Mouse (Mus musculus) intestine, embryonic 14.5 days (tissue): Measurements from ENCODE around the gene Gabarapl2. TPM values are rescaled to one million over a fixed set of nuclear protein-coding genes. Genes with fewer than 3 reads are reported as not detected.

Experiments
- ATAC-seq: fragments of 200-750 bp; cut with Nextera tagmentation; replicated peaks from 2 replicates; pipeline ENCODE4 v1.8.0; 2017; ENCODE audit warnings: low read depth, moderate number of reproducible peaks, moderate TSS enrichment, moderate library complexity; ENCODE audit not compliant: low FRiP score, low TSS enrichment
- DNase-seq: peaks from one replicate; pipeline ENCODE4 v3.0.0-alpha.2; 2018; ENCODE audit warnings: low spot score
- H3K27ac ChIP-seq: fragments of 300-500 bp; sonication (generic); 2 replicates; pipeline ENCODE4 v1.5.1; 2014; ENCODE audit warnings: low read depth, mild to moderate bottlenecking, control low read depth
- H3K27me3 ChIP-seq: fragments of 300-500 bp; sonication (generic); replicated peaks from 2 replicates; pipeline ENCODE4 v1.6.1; 2014; ENCODE audit warnings: low read length, control low read depth; ENCODE audit not compliant: control insufficient read depth, insufficient read depth
- H3K36me3 ChIP-seq: fragments of 300-500 bp; sonication (generic); 2 replicates; pipeline ENCODE4 v1.6.1; 2014; ENCODE audit warnings: low read length, control low read depth; ENCODE audit not compliant: control insufficient read depth, insufficient read depth
- H3K4me1 ChIP-seq: fragments of 300-500 bp; sonication (generic); replicated peaks from 2 replicates; pipeline ENCODE4 v1.6.1; 2014; ENCODE audit warnings: low read length, control low read depth, mixed read lengths; ENCODE audit not compliant: control insufficient read depth, insufficient read depth
- H3K4me2 ChIP-seq: fragments of 300-500 bp; sonication (generic); 2 replicates; pipeline ENCODE4 v1.6.1; 2014; ENCODE audit warnings: low read length
- H3K4me3 ChIP-seq: fragments of 300-500 bp; sonication (generic); 2 replicates; pipeline ENCODE4 v1.5.1; 2014; ENCODE audit warnings: low read depth, low read length, control low read depth, mixed read lengths
- H3K9ac ChIP-seq: fragments of 300-500 bp; sonication (generic); 2 replicates; pipeline ENCODE4 v1.6.1; 2014; ENCODE audit warnings: mild to moderate bottlenecking, low read length
- H3K9me3 ChIP-seq: fragments of 300-500 bp; sonication (generic); 2 replicates; pipeline ENCODE4 v1.6.1; 2016; ENCODE audit warnings: low read length, control low read depth; ENCODE audit not compliant: control insufficient read depth
- WGBS: fragments of 180-500 bp; shearing (Covaris S2); extraction: QIAGEN DNeasy Blood & Tissue Kit; methylation state at CpG from one replicate; pipeline ENCODE4 v1.1.7; 2014; 5-methylcytosine and 5-hydroxymethylcytosine counted together
- polyA plus RNA-seq: library from polyadenylated mRNA; unstranded; fragments of >200 nt; fragmentation: Nextera tagmentation; extraction: Ambion mirVana; gene quantifications from 2 replicates; pipeline ENCODE4 v1.2.1, GENCODE M21; 2014

Gene Gabarapl2
- polyA plus RNA-seq, 1 experiment from 2014 or later, result 182 TPM

DNA sequence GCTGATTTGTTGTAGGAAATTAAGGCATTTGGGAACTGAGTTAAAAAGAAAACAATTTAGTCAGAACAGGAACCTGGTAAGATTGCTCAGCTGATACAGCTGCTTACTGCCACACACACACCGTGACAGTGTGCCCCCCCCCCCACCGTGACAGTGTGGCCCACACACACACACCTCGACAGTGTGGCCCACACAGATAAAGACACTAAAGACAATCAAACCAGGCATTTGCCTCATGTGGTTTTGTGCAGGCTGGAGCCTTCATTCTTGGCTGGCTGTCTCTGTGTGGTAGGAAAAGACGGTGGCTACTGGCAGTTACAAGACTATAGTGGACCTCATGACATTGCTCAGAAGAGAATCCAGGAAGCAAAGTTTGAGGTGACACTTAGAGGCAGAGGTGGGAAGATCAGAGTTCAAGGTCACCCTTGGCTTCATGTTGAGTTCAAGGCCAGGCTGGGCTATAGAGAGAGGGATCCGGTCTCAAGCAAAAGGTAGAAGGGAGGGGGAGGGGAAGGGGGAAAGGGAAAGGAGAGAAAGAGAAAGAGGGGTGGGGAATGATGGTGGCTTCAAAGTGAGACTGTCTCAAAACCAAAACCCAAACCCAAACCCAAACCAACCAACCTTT lies 26.9 kb downstream of the Gabarapl2 start:
- Histone ChIP-seq H3K27me3 (no peaks in the 10 kb centered on the region), H3K4me1 (no peaks in the 10 kb centered on the region), H3K4me2 (no peak overlapping the region), H3K27ac (no peak overlapping the region), H3K36me3 (peaks cover 12% of the 10 kb centered on the region; the same call in 1 of the 2 replicates), H3K9ac (no peak overlapping the region), H3K4me3 (no peak overlapping the region), H3K9me3 (no peaks in the 10 kb centered on the region)
- no peak for DNase-seq
- no peak for ATAC-seq
- WGBS, result 91% methylated on average over 5 of the region's 5 CpGs

DNA sequence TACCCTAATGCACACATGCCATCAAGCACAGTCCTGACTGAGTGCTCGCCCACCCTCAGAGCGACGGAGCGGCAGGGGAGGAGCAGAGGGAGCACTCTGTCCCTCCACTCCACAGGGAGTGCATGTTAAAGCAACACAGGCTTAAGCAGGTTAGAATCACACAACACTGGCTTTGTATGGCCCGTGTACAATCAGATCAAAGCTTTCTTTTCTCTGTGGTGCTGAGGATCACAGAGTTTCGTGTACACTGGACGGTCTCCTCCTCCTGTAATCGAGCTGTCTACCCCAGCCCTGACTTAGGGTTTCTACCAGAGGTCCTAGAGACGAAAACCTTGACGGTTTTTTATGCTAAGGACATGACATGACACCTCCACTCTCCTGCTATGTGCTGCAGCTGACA lies 28.0 kb downstream of the Gabarapl2 start:
- Histone ChIP-seq H3K4me3 (no peak overlapping the region), H3K36me3 (peaks cover 12% of the 10 kb centered on the region; the same call in 1 of the 2 replicates), H3K4me2 (no peak overlapping the region), H3K4me1 (no peaks in the 10 kb centered on the region), H3K9ac (no peak overlapping the region), H3K9me3 (no peaks in the 10 kb centered on the region), H3K27me3 (no peaks in the 10 kb centered on the region), H3K27ac (no peak overlapping the region)
- ATAC-seq, result no peak
- 85% methylated on average over 10 of the region's 10 CpGs for WGBS
- no peak for DNase-seq

DNA sequence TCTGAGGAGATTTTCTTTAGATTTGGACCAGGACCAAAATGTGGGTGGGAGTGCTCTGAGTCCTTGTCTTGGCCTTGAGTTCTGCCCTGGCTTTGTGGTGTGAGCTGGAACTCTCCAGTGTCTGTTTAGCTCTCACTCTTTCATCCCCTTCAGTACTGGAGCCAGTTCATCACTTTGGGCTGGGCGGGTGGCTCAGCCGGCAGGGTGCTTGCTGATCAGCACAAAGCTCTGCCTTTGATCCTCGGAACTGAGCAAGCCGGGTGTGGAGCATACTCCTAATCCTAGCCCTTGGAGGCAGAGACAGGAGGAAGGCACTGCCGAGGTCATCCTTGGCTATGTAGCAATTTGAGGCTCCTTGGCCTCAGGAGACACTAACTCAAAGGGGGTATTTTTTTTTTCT lies 28.5 kb downstream of the Gabarapl2 start:
- H3K27me3 ChIP-seq, result no peaks in the 10 kb centered on the region
- DNase-seq (no peak), ATAC-seq (no peak)
- no peak overlapping the region for H3K4me3 ChIP-seq
- H3K9me3 ChIP-seq, result no peaks in the 10 kb centered on the region
- no peak overlapping the region for H3K9ac ChIP-seq
- H3K27ac ChIP-seq, result no peak overlapping the region
- H3K36me3 ChIP-seq, result peaks cover 12% of the 10 kb centered on the region; the same call in 1 of the 2 replicates
- 54% methylated on average over 5 of the region's 5 CpGs for WGBS
- no peak overlapping the region for H3K4me2 ChIP-seq
- H3K4me1 ChIP-seq, result no peaks in the 10 kb centered on the region

DNA sequence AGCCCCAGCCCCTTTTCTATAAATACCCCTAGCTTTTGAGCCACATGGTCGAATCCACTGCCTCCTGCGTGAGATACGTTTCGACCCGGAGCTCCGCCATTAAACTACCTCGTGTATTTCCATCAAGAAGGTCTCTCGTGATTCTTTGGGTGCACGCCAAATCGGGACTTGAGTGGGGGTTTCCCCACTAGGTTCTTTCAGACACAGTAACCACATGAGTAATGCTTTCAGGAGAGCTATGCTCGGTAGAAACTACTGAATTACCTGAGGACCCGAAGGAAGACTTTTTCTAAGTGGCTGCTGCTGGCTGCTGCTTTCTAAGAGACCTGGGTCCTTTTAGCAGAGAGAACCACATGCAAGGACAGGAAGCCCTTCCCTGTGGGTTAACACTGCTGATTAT lies 33.6 kb downstream of the Gabarapl2 start:
- Histone ChIP-seq H3K4me1 (no peaks in the 10 kb centered on the region), H3K27ac (no peak overlapping the region), H3K36me3 (peaks cover 32% of the 10 kb centered on the region), H3K27me3 (no peaks in the 10 kb centered on the region), H3K9ac (no peak overlapping the region), H3K9me3 (0 out of 2 replicates have a peak, but pooled peaks cover 3% of the 10 kb centered on the region), H3K4me2 (no peak overlapping the region), H3K4me3 (no peak overlapping the region)
- WGBS, result 95% methylated on average over 12 of the region's 12 CpGs
- ATAC-seq, result no peak
- no peak for DNase-seq

DNA sequence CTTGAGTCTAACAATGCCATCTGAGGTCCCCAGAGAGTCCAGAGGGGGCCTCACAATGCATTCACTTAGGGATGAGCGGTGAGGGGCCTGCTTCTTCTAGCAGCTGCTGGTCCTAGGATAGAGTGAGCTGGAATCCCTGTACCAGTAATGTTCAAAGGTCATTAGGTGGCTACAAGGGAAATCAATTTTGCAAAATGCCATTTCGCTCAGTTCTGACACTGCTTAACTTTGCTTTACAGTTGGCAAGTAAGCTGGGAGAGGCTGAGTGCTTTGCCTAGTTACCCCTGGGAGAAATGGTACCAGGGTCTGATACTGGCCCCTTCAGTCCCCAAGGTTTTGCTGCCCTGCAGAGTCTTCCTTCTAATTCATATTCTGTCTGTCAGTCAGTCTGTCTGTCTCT lies 35.2 kb downstream of the Gabarapl2 start:
- Histone ChIP-seq H3K36me3 (peaks cover 39% of the 10 kb centered on the region), H3K27ac (no peak overlapping the region), H3K9ac (no peak overlapping the region), H3K4me2 (no peak overlapping the region), H3K27me3 (no peaks in the 10 kb centered on the region), H3K4me3 (no peak overlapping the region), H3K4me1 (no peaks in the 10 kb centered on the region), H3K9me3 (0 out of 2 replicates have a peak, but pooled peaks cover 3% of the 10 kb centered on the region)
- DNase-seq, result no peak
- 95% methylated on average over 2 of the region's 2 CpGs for whole genome bisulfite sequencing
- ATAC-seq, result no peak

DNA sequence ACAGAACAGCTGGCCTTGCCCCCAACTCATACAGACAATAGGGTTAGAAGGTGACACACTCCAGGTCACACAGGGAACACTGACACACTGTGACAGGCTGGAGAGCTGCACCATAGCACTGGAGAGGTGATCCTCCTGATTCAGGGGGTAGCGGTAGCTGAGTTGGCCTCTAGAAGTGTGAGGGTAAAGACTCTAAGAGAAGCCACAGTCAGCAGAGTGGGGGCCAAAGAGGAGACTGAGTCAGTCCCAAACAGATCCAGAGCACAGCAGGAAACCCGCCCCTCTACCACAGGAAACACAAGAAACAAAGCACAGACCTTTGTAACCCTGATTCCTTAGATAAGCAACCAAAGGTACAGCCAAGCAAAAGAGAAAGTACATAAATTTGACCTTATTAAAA lies 35.8 kb downstream of the Gabarapl2 start:
- 0 out of 2 replicates have a peak, but pooled peaks cover 3% of the 10 kb centered on the region for H3K9me3 ChIP-seq
- 87% methylated on average over 2 of the region's 2 CpGs for WGBS
- H3K4me3 ChIP-seq, result no peak overlapping the region
- DNase-seq (no peak), ATAC-seq (no peak)
- no peak overlapping the region for H3K27ac ChIP-seq
- H3K9ac ChIP-seq, result no peak overlapping the region
- no peaks in the 10 kb centered on the region for H3K27me3 ChIP-seq
- no peaks in the 10 kb centered on the region for H3K4me1 ChIP-seq
- H3K4me2 ChIP-seq, result no peak overlapping the region
- peaks cover 39% of the 10 kb centered on the region for H3K36me3 ChIP-seq

DNA sequence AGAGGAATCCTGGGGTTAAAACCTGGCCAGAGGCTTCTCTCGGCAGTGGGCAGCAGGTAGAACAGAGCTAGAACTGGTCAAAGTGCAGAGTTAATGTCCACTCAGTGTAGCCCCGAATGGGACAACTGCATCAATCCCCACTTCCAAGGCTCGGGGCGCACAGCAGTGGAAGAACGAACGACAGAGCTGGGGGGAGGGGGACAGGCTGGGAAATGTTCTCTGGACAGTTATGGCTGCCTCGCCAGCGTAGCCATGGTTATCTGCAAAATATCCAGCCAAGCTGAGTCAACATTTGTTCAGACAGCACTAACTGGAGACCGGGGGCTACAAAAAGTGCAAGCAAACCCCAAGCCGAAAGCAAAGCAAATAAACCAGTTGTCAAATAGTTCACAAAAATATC lies 37.6 kb downstream of the Gabarapl2 start:
- DNase-seq, result no peak
- H3K36me3 ChIP-seq, result peaks cover 46% of the 10 kb centered on the region

DNA sequence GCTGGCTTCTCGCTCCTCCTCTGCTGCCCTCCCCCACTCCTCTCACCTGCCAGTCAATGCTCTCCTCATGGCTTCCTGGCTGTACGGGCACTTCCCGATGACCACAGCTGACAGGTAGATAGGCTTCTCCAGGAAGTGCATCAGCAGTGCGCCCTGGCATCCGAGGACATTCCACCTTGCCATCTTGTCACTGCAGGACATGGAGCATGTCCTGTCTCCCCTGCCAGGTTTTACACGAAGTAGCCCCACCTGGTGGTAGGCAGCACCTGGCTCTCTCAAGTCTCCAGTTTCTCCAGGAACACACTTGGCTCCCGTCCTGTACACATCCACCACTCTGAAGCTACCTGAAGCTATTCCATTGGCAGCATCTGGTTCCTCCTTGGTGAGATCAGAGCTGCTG lies 41.6 kb downstream of the Gabarapl2 start:
- DNase-seq, result no peak
- no peak overlapping the region for H3K4me3 ChIP-seq

More for the DNA sequence above, 37.6 kb downstream of the Gabarapl2 start:
- Histone ChIP-seq H3K9ac (no peak overlapping the region), H3K27ac (no peak overlapping the region), H3K4me2 (no peak overlapping the region), H3K9me3 (0 out of 2 replicates have a peak, but pooled peaks cover 3% of the 10 kb centered on the region), H3K27me3 (no peaks in the 10 kb centered on the region), H3K4me1 (no peaks in the 10 kb centered on the region), H3K4me3 (no peak overlapping the region)
- ATAC-seq, result no peak
- WGBS, result 69% methylated on average over 10 of the region's 10 CpGs

DNA sequence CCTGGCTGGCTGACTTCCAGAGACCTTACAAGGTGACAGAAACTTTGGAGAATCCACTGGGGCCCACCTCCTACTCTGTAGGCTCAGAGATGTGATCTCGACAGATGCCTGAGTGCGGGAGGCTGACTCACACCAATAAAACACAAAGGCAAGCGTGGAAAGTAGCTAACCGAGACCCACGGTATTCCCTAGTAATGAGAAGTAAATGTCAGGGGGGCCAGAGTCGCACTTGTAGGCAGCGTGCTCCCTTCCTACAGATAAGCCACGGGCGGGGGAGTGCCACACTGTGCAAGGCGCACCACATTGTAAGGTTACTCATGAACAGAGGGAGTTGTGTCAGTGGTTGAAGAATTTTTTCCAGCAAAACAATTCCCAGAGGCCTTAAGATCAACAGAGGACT lies 44.0 kb downstream of the Gabarapl2 start:
- no peak overlapping the region for H3K4me2 ChIP-seq
- H3K36me3 ChIP-seq, result peaks cover 64% of the 10 kb centered on the region
- no peaks in the 10 kb centered on the region for H3K9me3 ChIP-seq
- H3K27ac ChIP-seq, result no peak overlapping the region
- H3K4me3 ChIP-seq, result no peak overlapping the region
- no peak for DNase-seq
- H3K9ac ChIP-seq, result no peak overlapping the region
- 75% methylated on average over 10 of the region's 10 CpGs for WGBS
- no peaks in the 10 kb centered on the region for H3K27me3 ChIP-seq
- no peaks in the 10 kb centered on the region for H3K4me1 ChIP-seq
- ATAC-seq, result no peak

More for the DNA sequence above, 41.6 kb downstream of the Gabarapl2 start:
- 78% methylated on average over 7 of the region's 7 CpGs for WGBS
- Histone ChIP-seq H3K9ac (no peak overlapping the region), H3K9me3 (no peaks in the 10 kb centered on the region), H3K36me3 (peaks cover 61% of the 10 kb centered on the region), H3K27me3 (no peaks in the 10 kb centered on the region), H3K4me2 (no peak overlapping the region), H3K27ac (no peak overlapping the region), H3K4me1 (no peaks in the 10 kb centered on the region)
- no peak for ATAC-seq
